Mouse (Mus musculus) lung, postnatal 4 days (tissue): ENCODE measurements around the gene Aebp2.
A peak's percentile ranks its signal among the peaks of the same experiment; 100 is the strongest.

Experiments
- DNase-seq, 2 experiments: peaks; one replicate each; pipeline ENCODE4 v3.0.0; 2021

The Aebp2 gene

DNA sequence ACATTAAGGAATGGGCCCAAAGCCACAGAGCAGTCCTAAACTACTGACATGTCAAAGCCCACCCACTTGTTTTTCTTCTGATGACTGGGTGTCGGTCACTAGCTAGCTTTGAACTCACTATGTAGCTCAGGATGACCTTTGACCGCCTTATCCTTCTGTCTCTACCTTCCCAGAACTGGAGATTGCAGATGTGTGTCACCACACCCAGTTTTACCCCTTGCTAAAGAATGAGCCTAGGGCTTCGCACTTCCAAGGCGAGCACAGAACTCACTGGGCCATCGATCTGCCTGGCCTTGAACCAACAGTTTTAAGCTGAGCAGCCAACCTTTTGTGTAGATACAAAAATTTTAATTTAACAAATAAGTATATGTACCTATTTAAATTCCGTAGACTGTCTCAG, 13.8 kb upstream of the Aebp2 start:
- no peak for DNase-seq

DNA sequence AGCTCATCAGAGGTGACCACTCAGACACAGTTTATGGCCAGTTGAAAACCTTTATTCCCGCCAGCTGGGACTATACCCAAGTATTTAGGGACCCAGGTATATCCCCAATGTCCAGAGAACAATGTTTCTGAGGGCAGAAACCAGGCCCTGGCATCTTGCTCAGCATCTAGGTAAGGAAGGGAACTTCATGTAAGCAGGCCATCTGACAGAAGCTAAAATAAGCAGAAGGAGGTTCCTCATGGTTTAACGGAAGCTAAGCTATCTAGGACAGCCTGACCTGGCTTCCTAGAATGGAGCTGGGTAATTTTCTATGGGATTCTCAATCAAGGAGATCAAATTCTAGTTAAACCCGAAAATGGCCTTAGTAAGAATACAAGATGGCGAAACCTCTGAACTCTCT, 12.9 kb upstream of the Aebp2 start:
- no peak for DNase-seq

DNA sequence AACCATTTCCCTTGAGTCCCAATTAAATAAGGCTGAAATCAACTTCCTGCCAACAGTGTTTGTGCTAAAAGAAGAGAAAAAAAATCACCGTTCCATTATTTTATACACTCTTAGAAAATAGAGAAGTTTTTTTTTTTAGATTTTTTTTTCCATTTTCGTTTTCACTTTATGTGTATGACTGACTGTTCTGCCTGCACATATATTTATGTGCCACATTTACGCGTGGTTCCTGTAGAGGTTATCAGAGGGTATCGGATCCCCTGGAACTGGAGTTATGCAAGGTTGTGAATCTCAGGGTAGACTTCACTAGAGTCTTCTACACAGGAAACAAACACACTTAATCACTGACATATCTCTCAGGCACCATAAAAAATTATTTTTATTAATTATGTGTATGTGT, 12.3 kb upstream of the Aebp2 start:
- DNase-seq: no peak

DNA sequence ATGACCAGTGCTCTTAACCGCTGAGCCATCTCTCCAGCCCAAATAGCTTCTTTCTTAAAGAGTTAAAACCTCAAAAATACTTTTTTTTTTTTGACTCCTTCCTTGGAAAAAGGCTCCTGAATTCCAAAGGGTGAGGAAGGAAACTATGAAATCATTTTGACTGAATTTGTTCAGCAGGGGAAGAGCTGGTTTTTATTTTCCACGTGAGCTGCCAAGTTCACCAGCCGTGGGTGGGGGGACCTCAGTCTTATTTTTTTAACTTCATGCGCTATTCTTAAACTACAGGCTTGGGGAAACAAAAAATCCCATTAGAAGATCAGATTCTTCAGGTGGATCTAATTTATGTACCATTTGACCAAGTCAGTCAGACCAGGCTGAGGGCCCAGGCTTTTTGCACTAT, 11.2 kb upstream of the Aebp2 start:
- no peak for DNase-seq

DNA sequence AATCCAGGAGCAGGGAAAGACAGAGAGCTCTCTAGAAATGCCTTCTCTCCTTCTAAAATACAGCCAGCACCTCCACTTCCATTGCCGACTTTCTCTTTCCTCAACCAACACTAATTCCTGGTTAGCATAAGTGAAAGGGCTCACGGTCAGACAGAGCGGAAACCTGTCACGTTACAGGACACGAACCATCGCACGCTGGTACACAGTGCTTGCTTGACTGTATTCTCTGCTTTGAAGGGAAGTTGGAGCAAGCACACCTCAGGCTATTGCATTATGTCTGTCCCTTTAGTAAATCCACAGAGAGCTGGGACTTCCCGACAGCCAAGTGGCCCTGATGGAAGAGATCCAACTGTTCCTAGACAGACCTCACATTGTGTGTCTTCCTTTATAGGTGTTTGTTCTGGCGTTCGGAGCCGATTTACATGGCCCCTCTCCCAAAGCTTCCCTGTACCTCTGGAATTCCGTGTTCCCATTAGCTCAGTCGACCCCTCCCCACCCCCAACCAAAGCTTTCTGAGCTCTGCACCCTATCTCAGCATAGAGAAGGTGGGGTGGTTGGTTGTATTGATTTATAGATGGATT, 10.5 kb upstream of the Aebp2 start:
- DNase-seq: no peak

DNA sequence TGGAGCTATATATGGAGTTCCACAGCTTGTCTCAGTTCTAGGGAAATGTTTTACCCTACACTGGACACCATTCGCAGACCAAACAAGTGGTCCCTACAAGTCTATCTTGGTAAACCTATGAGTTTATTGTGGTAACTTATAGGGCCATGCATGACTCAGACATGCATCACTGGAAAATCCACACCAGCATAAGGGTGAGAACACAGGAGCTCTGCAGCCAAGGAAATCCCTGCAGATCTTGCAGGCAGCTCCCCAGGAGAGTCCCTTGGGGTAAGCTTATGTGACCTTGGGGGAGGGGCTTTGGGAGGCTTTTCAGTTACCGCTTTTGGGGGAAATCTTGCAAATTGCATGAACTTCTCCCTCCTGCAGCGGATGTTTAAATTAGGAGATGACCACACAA, 8.6 kb upstream of the Aebp2 start:
- no peak for DNase-seq

DNA sequence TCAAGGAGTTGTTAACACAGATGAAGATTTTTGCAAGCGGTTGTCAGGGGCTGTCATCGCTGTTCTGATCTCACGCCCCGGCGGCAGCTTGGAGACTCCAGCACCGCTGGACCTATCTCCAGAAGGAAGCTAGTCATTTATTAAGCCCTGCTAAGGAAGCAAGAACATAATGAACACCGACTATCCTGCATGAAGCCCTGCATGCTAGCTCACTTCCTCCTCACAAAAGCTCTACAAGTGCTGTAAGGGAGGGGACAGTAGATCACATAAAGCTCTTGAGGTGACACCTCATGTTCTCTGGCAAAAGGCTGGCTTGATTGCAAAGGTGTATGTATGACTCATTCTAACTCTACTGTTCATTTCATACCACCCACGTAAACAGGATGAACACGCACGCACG, 7.8 kb upstream of the Aebp2 start:
- no peak for DNase-seq

DNA sequence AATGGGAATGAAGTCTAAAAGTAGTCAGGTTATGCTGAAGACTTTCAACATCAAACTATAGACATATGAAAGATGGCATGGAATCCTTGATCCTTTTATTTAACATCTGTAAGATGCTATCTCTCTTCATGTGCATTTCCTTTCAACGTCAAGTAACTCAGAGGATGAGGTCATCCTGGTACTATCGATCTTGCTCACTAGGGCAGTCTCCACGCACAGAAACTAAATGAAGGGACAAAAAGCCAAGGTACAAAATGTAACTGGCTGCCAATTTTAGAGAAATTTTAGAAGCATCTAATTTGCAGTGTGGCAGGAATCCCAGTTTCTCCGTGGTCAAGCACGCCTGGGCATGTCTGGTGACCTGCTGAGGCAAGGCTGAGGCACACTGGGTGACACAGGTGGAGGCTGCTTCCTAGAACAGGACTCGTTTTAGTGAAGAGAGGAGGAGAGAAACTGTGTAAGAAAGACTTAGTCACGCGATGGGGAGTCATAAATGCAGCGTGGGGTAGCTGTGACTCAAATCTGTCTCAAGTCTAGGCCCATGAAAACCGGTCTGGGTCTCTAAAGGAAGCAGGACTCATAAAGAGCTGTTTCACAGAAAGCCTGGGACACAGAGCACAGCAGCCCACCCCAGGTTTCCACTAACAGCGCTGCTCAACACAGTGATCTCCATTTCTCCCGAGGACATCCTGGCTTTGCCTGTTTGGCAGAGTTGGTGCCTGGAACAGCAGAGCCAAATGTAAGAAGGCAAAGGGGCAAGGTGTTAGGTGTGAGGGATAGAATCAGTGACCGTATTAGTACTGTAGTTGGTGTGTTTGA, 1.7 kb upstream of the Aebp2 start:
- no peak for DNase-seq

DNA sequence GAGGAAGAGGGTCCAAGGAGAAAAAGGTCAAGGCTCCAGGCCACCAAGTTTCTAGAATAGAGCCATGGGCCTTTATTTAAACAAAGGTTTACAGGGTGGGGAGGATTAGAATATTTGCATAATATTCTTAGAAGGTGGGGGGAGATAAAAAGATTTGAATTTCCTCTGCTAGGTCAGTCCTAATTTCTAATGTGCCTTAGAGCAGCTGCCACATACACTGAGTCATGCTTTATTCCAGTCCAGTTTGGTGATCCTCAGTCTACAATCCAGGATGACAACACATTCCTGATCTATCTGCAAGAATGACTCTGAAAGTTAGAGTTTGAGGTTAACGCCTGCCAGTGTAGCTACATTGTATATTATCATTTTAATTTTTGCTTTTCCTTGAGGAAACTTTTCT, 841 bp upstream of the Aebp2 start:
- no peak for DNase-seq

DNA sequence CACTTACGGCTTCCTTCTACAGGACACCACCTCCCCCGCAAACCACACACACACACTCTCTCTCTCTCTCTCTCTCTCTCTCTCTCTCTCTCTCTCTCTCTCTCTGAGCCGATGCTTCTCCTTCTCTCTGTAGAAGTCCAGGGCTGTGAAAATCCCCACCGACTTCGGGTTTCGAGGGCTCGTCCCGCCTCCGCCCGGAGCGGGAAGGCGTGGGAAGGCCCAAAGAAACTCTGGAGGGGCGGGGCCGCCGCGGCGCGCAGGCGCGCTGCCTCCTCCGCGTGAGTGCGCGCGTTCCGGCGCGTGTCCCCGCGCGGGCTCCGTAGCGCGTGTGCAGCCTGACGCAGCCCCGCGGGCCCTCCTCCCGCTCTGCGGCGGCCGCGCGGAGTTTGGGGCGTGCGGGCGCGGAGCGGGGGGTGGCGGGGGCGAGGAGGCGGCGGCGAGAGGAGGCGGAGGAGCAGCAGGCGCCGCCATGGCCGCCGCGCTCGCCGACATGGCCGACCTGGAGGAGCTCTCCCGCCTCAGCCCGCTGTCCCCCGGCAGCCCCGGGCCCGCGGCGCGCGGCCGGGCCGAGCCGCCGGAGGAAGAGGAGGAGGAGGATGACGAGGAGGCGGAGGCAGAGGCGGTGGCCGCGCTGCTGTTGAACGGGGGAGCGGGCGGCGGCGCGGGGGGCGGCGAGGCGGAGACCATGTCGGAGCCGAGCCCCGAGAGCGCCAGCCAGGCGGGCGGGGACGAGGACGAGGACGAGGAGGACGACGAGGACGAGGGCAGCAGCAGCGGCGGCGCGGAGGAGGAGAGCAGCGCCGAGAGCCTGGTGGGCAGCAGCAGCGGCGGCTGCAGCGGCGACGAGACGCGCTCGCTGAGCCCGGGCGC, 998 bp downstream of the Aebp2 start:
- DNase-seq: peak; percentile 96 to 98

DNA sequence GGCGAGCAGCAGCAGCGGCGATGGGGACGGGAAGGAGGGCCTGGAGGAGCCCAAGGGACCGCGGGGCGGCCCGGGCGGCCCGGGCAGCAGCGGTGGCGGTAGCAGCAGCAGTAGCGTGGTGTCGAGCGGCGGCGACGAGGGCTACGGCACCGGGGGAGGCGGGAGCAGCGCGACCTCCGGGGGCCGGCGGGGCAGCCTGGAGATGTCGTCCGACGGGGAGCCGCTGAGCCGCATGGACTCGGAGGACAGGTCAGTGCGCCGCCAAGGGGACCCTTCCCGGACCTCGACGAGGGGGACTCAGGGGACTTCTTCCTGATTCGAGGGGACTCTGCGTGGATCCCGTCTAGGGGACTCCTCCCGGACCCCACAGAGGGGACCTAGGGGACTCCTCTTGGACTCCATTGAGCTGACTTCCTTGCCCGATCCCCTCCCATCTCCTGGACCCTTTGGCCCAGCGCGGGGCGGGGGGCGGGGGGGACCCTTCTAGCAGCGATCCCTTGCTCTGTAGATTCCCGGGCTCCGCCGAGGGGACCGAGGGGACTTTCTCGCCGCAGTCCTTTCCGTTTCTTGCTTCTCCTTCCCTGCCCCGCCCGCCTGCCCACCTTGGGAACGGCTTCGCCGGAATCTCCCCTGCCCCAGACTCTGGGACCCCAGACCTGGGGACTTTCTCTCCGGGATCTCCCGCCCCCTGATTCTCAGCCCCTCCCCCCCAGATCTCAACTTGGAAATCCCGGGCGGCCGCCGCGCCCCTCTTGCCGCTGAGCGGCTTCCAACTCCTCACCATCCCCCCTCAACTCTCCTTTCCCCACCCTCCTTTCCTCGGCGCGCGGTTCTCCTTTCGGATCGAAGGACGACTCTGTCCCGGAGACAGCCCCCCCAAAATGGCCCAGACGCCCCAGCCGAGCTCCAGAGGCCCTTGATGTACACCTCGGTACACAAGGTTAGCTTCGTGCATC, 1.9 kb downstream of the Aebp2 start:
- peak; percentile 59 to 60 for DNase-seq

DNA sequence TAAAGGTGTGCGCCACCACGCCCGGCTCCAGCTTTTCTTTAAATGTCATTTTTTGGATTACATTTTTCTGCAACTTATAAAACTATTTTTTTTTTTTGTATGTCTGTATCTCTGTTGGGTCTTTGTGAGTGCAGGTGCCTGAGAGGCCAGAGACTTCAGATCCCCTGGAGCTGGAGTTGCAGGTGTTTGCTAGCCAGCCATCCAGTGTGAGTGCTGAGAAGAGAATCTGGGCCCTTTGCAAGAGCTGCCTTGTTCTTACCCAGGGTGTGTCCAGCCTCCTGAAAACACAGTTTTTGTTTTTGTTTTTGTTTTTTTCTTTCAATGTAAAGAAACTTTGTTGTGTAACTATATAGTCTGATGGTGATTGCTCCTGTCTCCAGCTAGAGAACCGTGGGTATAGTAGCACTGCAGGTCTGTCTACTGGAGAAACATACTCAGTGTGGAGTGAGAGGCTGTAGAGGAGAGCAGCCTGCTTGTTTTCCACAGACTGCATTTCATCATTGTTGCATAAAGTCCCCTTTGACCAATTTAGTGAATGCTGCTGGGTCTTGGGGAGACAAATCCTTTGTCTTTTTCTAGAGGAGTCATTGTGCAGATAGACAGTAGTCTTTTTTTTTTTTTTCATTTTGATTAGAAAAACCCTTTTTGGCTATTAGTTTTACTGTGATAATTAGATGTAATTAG, 6.9 kb downstream of the Aebp2 start:
- no peak for DNase-seq

DNA sequence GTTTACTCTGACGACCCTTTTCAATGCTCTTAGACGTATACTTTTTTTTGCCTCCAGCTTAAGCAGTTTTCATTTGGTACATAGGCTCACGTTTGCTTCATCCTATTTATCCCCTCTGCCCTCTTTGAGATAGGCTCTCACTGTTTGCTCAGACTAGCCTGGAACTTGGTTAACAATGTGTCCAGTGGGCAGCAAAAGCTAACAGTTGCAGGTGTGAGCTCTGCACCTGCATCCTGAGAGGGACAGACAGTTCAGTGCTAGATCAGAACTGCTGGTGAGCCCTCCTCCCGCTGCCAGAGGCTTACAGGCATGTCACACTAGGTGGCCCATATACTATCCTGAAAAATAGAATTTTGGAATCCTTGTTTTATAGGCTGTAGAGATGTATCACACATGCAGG, 7.8 kb downstream of the Aebp2 start:
- no peak for DNase-seq

DNA sequence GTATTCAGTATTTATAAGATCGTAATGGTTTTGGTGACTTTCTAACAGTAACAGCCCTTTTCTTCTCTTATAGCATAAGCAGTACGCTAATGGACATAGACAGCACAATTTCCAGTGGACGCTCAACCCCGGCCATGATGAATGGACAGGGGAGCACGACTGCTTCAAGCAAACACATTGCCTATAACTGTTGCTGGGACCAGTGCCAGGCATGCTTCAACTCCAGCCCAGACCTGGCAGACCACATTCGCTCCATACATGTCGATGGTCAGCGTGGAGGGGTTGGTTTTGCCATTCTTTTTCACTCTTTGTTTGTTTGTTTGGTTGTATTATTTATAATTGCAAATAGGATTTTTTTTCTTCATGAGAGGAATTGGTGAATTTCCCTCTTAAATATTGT, 11.2 kb downstream of the Aebp2 start:
- DNase-seq: no peak

DNA sequence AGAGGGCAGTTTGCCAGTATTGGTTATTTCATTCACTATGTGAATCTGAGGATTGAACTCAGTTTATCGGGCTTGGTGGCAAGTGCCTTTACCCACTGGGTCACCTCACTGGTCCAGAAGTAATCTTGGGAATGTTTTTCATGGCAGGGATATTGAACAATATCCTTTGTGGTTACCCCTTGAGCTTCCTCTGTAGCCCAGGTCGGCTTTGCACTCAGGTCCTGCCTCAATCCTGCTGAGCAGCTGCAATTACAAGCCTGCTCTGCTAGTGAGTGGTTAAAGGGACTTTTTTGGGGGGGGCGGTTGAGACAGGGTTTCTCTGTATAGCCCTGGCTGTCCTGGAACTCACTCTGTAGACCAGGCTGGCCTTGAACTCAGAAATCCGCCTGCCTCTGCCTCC, 13.8 kb downstream of the Aebp2 start:
- no peak for DNase-seq

DNA sequence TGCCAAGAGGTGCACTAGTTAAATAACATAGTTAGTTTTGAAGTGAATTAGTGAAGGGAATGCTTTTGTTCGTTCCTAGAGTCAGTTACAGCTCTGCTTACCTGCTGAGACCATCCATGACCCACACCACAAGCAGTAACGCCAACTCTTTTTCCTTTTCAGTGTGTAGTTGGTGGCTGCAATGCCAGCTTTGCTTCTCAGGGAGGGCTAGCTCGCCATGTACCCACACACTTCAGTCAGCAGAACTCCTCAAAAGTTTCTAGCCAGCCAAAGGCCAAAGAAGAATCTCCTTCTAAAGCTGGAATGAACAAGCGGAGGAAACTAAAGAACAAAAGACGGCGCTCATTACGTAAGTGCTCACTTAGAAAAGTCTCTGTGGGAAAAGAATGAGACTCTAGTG, 19.5 kb downstream of the Aebp2 start:
- DNase-seq: no peak

DNA sequence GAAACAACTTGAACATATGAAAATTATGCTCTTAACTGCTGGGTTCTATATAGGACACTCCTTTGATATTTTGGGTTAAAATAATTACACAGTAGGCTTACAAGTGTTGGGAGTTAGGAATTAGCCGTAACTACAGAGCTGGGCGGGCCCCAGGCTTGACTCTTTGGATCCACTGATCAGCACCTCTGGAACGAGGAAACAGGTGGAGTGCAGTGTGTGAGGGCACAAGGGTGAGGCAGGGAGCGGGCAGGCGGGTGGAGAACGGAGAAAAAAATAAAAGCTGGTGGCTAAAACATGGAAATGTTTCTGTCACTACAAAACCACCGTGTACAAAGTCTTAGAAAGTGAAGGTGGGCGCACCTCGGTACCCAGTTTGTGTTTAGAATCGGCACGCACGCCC, 20.2 kb downstream of the Aebp2 start:
- peak in 1 of 2 experiments; percentile 30 for DNase-seq

DNA sequence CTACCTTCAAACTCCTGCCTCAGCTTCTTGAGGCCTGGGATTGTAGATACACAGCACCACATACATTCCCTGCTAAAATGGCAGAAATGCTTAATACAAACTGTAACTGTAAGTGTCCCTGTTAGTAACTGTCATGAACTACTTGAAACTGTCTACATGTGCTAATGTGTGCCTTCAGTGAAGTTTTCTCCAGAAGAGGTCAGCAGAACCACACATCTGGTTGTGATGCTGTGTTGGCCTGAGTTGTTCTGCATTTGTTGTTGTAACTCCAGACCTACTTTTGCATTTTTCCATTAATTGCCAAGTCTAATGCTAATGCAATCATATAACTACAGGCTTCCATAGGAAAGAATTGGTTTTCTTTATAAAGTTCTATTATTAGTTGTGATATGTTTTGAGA, 23.5 kb downstream of the Aebp2 start:
- no peak for DNase-seq

DNA sequence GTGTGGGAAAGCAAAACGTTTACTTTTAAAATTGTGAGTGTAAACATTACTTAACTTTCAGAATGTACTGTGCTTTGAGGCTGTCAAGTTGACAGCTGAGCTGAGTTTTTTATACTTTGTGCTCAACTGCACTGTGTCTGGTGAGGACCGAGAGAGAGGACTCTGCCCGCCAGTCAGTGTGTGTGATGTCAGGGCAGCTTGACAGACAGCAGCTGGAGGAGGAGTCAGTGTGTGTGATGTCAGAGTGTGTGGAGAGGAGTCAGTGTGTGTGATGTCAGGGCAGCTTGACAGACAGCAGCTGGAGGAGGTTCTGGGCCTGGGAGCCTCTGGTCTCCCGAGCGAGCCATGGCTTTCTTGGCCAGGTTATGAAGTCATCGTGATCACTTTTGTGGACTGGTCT, 24.4 kb downstream of the Aebp2 start:
- peak; percentile 47 to 74 for DNase-seq

DNA sequence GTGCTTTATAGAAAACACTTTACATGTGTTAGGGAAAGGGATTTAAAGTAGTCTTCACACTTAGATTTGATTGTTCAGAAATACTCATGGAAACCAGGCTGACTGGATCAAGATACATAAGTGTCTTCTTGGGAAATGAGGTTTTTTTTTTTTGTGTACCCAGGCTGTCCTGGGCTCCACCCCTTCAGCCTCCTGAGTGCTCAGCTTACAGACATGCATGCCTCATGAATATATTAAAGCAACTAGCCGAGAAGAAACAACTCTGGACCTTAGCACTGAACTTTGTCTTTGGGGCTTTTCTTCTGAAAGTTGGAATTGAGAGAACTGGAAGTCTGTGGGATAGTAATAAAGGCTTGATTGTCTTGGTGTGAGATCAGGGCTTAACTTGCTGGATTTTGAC, 27.3 kb downstream of the Aebp2 start:
- no peak for DNase-seq

DNA sequence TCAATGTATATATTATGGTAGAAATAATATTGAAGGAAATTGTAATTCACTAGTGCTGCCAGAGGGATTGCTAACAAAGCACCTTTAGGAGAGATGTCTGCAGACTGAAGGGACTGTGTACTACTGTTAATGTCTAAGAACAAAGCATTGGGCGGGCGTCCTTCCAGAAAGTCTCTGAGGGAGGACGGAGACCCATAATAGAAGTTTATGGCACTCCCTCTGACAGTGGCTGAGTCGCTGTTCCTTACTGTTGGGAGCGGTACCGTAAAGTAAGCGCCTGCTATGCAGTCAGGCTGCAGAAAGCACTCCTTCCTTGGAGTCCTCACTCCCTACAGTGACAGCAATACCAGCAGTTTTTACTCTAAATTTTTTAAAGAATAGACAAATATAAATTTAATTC, 29.5 kb downstream of the Aebp2 start:
- no peak for DNase-seq

DNA sequence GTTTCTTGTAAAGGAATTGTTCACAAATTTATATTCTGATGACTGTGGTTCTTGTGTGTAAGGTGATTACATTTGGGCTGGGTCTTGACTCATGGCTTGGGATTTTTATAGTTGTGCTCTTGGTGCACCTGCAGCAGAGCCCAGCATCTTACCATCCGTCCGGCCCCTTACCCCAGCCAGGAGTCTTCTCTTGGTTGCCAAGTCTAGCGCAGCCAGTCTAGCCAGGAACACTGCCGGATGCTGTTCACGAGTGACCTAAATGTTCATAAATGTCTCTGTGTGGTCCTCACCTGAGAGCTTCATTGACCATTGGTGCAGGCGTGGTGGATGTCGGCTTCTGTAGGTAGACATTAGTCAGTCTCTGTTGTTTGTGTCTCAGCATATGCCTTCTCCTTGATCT, 33.0 kb downstream of the Aebp2 start:
- DNase-seq: no peak
